Mouse (Mus musculus) heart, adult 2 months (tissue): ENCODE measurements around the gene Prdm11.

ENCODE experiments used
- CTCF ChIP-seq: fragments of 200-600 bp; IDR thresholded peaks from 2 replicates; pipeline ENCODE4 v1.8.1; 2022; ENCODE audit warnings: antibody characterized with exemption, mild to moderate bottlenecking, moderate library complexity
- EP300 ChIP-seq: fragments of 200-500 bp; IDR thresholded peaks from 2 replicates; pipeline ENCODE4 v1.6.1; 2011; ENCODE audit warnings: low read depth, low read length, control low read depth; ENCODE audit not compliant: insufficient read depth
- POLR2A ChIP-seq: fragments of 200-500 bp; IDR thresholded peaks from 2 replicates; pipeline ENCODE4 v1.6.1; 2011; ENCODE audit warnings: mild to moderate bottlenecking, low read depth, low read length, control low read depth; ENCODE audit not compliant: insufficient read depth

DNA sequence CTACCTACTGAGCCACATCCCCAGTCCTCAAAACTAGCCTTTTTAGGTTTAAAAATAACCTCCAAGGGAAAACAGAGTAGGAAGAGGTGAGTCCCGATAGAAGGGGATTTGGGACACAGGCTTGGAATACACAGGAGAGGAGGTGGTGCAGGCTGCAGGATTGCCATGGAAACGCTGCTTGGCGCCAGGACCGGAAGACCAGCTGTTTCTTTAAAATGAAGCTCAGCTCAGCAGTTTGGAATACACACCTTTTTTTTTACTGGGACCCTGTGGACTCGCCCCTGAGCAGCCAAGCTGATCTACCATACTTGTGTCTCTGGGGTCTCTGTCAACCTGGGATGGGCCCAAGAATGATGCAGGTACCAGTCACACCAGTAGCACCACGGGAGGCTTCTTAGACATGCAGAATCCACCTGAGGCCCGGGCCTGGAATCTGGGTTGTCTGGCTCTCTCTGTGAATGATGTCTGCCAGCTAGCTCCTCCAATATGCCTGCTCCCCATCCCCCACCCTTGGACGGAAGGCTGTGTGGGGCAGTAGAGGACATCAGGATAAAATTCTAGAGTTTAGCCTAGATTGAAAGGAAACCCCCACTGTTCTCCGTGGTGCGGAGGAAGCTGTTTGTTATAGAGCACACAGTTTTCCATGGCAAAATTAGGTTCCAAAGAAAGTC is 111.5 kb downstream of the Prdm11 start:
- TF ChIP-seq CTCF (no peak), POLR2A (no peak), EP300 (no peak)
